Mouse (Mus musculus) kidney, adult 2 months (tissue): ENCODE data around the gene Rab27a.

Experiments
- CTCF ChIP-seq: fragments of 200-500 bp; conservative IDR thresholded peaks from 2 replicates; pipeline ENCODE4 v1.5.1; 2011; ENCODE audit warnings: low read depth, mild to moderate bottlenecking, control low read depth, low read length, moderate library complexity, mixed read lengths; ENCODE audit not compliant: insufficient read depth, insufficient read length
- POLR2A ChIP-seq: fragments of 200-500 bp; IDR thresholded peaks from one replicate; pipeline ENCODE4 v1.6.1; 2011; ENCODE audit warnings: low read depth, low read length, control low read depth

DNA sequence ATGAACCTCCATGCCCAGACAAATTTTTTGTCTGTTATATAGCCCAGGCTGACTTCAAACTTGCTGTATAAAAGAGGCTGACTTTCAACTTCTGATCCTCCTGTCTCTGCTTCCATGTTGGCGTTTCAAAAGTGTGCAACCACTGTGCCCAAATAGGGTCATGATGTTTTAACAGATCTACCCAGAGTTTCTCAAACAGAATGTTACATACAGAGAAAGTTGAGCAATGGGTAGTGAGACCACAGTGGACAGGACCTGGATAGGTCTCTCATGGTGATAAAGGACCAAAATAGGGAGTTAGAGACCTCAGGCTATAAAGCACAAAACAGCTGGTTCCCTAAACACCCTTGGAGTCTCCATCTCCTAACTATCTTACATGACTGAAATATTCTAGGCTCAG, 14.2 kb upstream of the Rab27a start:
- TF ChIP-seq CTCF (no peak), POLR2A (no peak)
